Mouse (Mus musculus) CD4-positive helper T cell, adult 2 months (primary cell): ENCODE data around the gene Cope.
A peak's percentile ranks its signal among the peaks of the same experiment; 100 is the strongest.

Experiments used
- DNase-seq: peaks from one replicate; pipeline ENCODE4 v3.0.0-alpha.2; 2012; ENCODE audit warnings: low read depth, missing footprints, low spot score

Gene Cope

GRCm38 (mm10) chr8:70309311-70309710 is 7.0 kb downstream of the Cope start:
- peak; percentile 32 for DNase-seq

- no peak for DNase-seq
These were observed 11.1 kb downstream of the Cope start for GRCm38 (mm10) chr8:70313399-70313798.

- no peak for DNase-seq
These were observed 13.5 kb downstream of the Cope start, which contains the start of gene Cers1 for GRCm38 (mm10) chr8:70315624-70316510. Cers1 (plus strand) TSS chr8:70315775.

- no peak for DNase-seq
These were observed 14.5 kb downstream of the Cope start for GRCm38 (mm10) chr8:70316511-70317504.

- DNase-seq, result no peak
These were observed 15.6 kb downstream of the Cope start for GRCm38 (mm10) chr8:70317872-70318271.

GRCm38 (mm10) chr8:70323716-70324115 is 21.4 kb downstream of the Cope start:
- DNase-seq, result no peak

- DNase-seq, result no peak
These were observed 25.2 kb downstream of the Cope start for GRCm38 (mm10) chr8:70327512-70327911.

GRCm38 (mm10) chr8:70329124-70329834 is 27.0 kb downstream of the Cope start, which contains the start of gene Gdf1:
Gdf1 (plus strand) TSS chr8:70329817.
- DNase-seq, result no peak

- no peak for DNase-seq
These were observed 27.8 kb downstream of the Cope start for GRCm38 (mm10) chr8:70329835-70330740.

GRCm38 (mm10) chr8:70330741-70331364 is 28.5 kb downstream of the Cope start:
- DNase-seq, result no peak

GRCm38 (mm10) chr8:70331526-70331925 is 29.2 kb downstream of the Cope start:
- no peak for DNase-seq

GRCm38 (mm10) chr8:70332070-70332877 is 30.0 kb downstream of the Cope start:
- no peak for DNase-seq

GRCm38 (mm10) chr8:70332878-70333202 is 30.5 kb downstream of the Cope start:
- no peak for DNase-seq

- DNase-seq, result no peak
These were observed 36.6 kb downstream of the Cope start for GRCm38 (mm10) chr8:70338931-70339330.

- DNase-seq, result no peak
These were observed 38.3 kb downstream of the Cope start for GRCm38 (mm10) chr8:70340659-70341058.

GRCm38 (mm10) chr8:70342007-70342406 is 39.7 kb downstream of the Cope start:
- DNase-seq, result no peak

- DNase-seq, result no peak
These were observed 40.8 kb downstream of the Cope start for GRCm38 (mm10) chr8:70343076-70343475.

- peak; percentile 38 for DNase-seq
These were observed 41.4 kb downstream of the Cope start for GRCm38 (mm10) chr8:70343696-70344095.

GRCm38 (mm10) chr8:70344279-70344678 is 42.0 kb downstream of the Cope start:
- no peak for DNase-seq
